Mouse (Mus musculus) stomach, embryonic 14.5 days (tissue): ENCODE measurements around the gene Gm12169. TPM values are rescaled to one million over a fixed set of nuclear protein-coding genes. Genes with fewer than 3 reads are reported as not detected.

Source experiments
- ATAC-seq: fragments of 200-750 bp; cut with Nextera tagmentation; 2 replicates; pipeline ENCODE4 v1.8.0; 2017; ENCODE audit warnings: low read depth, moderate TSS enrichment; ENCODE audit not compliant: insufficient number of reproducible peaks, insufficient read depth, low FRiP score
- H3K27ac ChIP-seq: fragments of 300-500 bp; sonication (generic); 2 replicates; pipeline ENCODE4 v1.5.1; 2014; ENCODE audit warnings: mild to moderate bottlenecking, low read length, moderate library complexity, mixed read lengths
- H3K27me3 ChIP-seq: fragments of 300-500 bp; sonication (generic); 2 replicates; pipeline ENCODE4 v1.6.1; 2014; ENCODE audit warnings: low read length, control low read depth, mixed read lengths; ENCODE audit not compliant: control insufficient read depth, insufficient read depth
- H3K36me3 ChIP-seq: fragments of 300-500 bp; sonication (generic); 2 replicates; pipeline ENCODE4 v1.6.1; 2014; ENCODE audit warnings: mild to moderate bottlenecking, control low read depth, low read length, moderate library complexity, mixed read lengths; ENCODE audit not compliant: control insufficient read depth, insufficient read depth
- H3K4me1 ChIP-seq: fragments of 300-500 bp; sonication (generic); 2 replicates; pipeline ENCODE4 v1.6.1; 2014; ENCODE audit warnings: low read length, control low read depth, mixed read lengths; ENCODE audit not compliant: control insufficient read depth, insufficient read depth
- H3K4me2 ChIP-seq: fragments of 300-500 bp; sonication (generic); replicated peaks from 2 replicates; pipeline ENCODE4 v1.6.1; 2014; ENCODE audit warnings: low read depth, low read length, control low read depth
- H3K4me3 ChIP-seq: fragments of 300-500 bp; sonication (generic); 2 replicates; pipeline ENCODE4 v1.5.1; 2014; ENCODE audit warnings: low read depth, low read length, control low read depth
- H3K9ac ChIP-seq: fragments of 300-500 bp; sonication (generic); replicated peaks from 2 replicates; pipeline ENCODE4 v1.6.1; 2014; ENCODE audit warnings: low read depth, mild to moderate bottlenecking, control low read depth, low read length, moderate library complexity, mixed read lengths
- H3K9me3 ChIP-seq: fragments of 300-500 bp; sonication (generic); 2 replicates; pipeline ENCODE4 v1.6.1; 2016; ENCODE audit warnings: low read depth, low read length, control low read depth; ENCODE audit not compliant: control insufficient read depth
- WGBS: fragments of 180-500 bp; shearing (Covaris S2); extraction: QIAGEN DNeasy Blood & Tissue Kit; methylation state at CpG from one replicate; pipeline ENCODE4 v1.1.7; 2014; 5-methylcytosine and 5-hydroxymethylcytosine counted together
- polyA plus RNA-seq: library from polyadenylated mRNA; unstranded; fragments of >200 nt; fragmentation: Nextera tagmentation; extraction: Ambion mirVana; gene quantifications from 2 replicates; pipeline ENCODE4 v1.2.1, GENCODE M21; 2014

Gm12169 gene
- polyA plus RNA-seq, 1 experiment from 2014 or later: not detected

GRCm38 (mm10) chr11:46522719-46523118, 1.3 kb upstream of the Gm12169 start:
- no peaks in the 10 kb centered on the region for H3K27me3 ChIP-seq
- no peak overlapping the region for H3K27ac ChIP-seq
- no peak for ATAC-seq
- H3K36me3 ChIP-seq: no peaks in the 10 kb centered on the region
- H3K4me3 ChIP-seq: no peak overlapping the region
- no peak overlapping the region for H3K4me2 ChIP-seq
- H3K9me3 ChIP-seq: no peaks in the 10 kb centered on the region
- no peak overlapping the region for H3K9ac ChIP-seq
- 82% methylated on average over 3 of the region's 3 CpGs for WGBS
- H3K4me1 ChIP-seq: no peaks in the 10 kb centered on the region

- ATAC-seq: no peak
- H3K27ac ChIP-seq: no peak overlapping the region
- no peaks in the 10 kb centered on the region for H3K4me1 ChIP-seq
- no peaks in the 10 kb centered on the region for H3K36me3 ChIP-seq
- H3K9ac ChIP-seq: no peak overlapping the region
- 67% methylated on average over 4 of the region's 4 CpGs for WGBS
- no peak overlapping the region for H3K4me3 ChIP-seq
- no peak overlapping the region for H3K4me2 ChIP-seq
- no peaks in the 10 kb centered on the region for H3K9me3 ChIP-seq
- no peaks in the 10 kb centered on the region for H3K27me3 ChIP-seq
These were observed 6.1 kb downstream of the Gm12169 start for GRCm38 (mm10) chr11:46530149-46530548.

- no peak overlapping the region for H3K9ac ChIP-seq
- no peak overlapping the region for H3K4me2 ChIP-seq
- no peaks in the 10 kb centered on the region for H3K9me3 ChIP-seq
- H3K4me1 ChIP-seq: no peaks in the 10 kb centered on the region
- no peaks in the 10 kb centered on the region for H3K27me3 ChIP-seq
- no peak for ATAC-seq
- no peak overlapping the region for H3K27ac ChIP-seq
- WGBS: 76% methylated on average over 4 of the region's 4 CpGs
- H3K4me3 ChIP-seq: no peak overlapping the region
- H3K36me3 ChIP-seq: no peaks in the 10 kb centered on the region
These were observed 13.0 kb downstream of the Gm12169 start for GRCm38 (mm10) chr11:46536978-46537377.

GRCm38 (mm10) chr11:46543530-46543929, 19.5 kb downstream of the Gm12169 start:
- ATAC-seq: no peak
- WGBS: 89% methylated on average over 2 of the region's 2 CpGs
- H3K9ac ChIP-seq: no peak overlapping the region

GRCm38 (mm10) chr11:46549721-46550120, 25.7 kb downstream of the Gm12169 start:
- no peaks in the 10 kb centered on the region for H3K4me1 ChIP-seq
- 77% methylated on average over 4 of the region's 4 CpGs for WGBS
- H3K27ac ChIP-seq: no peak overlapping the region
- H3K9me3 ChIP-seq: no peaks in the 10 kb centered on the region
- no peaks in the 10 kb centered on the region for H3K27me3 ChIP-seq
- no peak for ATAC-seq
- no peak overlapping the region for H3K4me3 ChIP-seq
- no peak overlapping the region for H3K4me2 ChIP-seq
- H3K9ac ChIP-seq: no peak overlapping the region
- no peaks in the 10 kb centered on the region for H3K36me3 ChIP-seq

More at GRCm38 (mm10) chr11:46543530-46543929, 19.5 kb downstream of the Gm12169 start:
- H3K4me1 ChIP-seq: no peaks in the 10 kb centered on the region
- no peaks in the 10 kb centered on the region for H3K27me3 ChIP-seq
- no peak overlapping the region for H3K4me3 ChIP-seq
- no peaks in the 10 kb centered on the region for H3K36me3 ChIP-seq
- H3K9me3 ChIP-seq: no peaks in the 10 kb centered on the region
- H3K27ac ChIP-seq: no peak overlapping the region
- no peak overlapping the region for H3K4me2 ChIP-seq

- H3K4me1 ChIP-seq: no peaks in the 10 kb centered on the region
- ATAC-seq: no peak
- H3K4me3 ChIP-seq: no peak overlapping the region
- 97% methylated on average over 3 of the region's 3 CpGs for WGBS
- no peak overlapping the region for H3K27ac ChIP-seq
- no peaks in the 10 kb centered on the region for H3K9me3 ChIP-seq
- H3K36me3 ChIP-seq: no peaks in the 10 kb centered on the region
- H3K4me2 ChIP-seq: no peak overlapping the region
- H3K9ac ChIP-seq: no peak overlapping the region
- H3K27me3 ChIP-seq: no peaks in the 10 kb centered on the region
These were observed 28.7 kb downstream of the Gm12169 start for GRCm38 (mm10) chr11:46552741-46553140.

GRCm38 (mm10) chr11:46561096-46561495, 37.1 kb downstream of the Gm12169 start:
- no peak overlapping the region for H3K27ac ChIP-seq
- H3K36me3 ChIP-seq: no peaks in the 10 kb centered on the region
- no peak overlapping the region for H3K9ac ChIP-seq
- 81% methylated on average over 4 of the region's 4 CpGs for WGBS
- no peaks in the 10 kb centered on the region for H3K9me3 ChIP-seq
- ATAC-seq: no peak
- H3K4me2 ChIP-seq: no peak overlapping the region
- H3K4me1 ChIP-seq: no peaks in the 10 kb centered on the region
- no peaks in the 10 kb centered on the region for H3K27me3 ChIP-seq
- H3K4me3 ChIP-seq: no peak overlapping the region

GRCm38 (mm10) chr11:46564671-46565070, 40.7 kb downstream of the Gm12169 start:
- Histone ChIP-seq H3K4me1 (no peaks in the 10 kb centered on the region), H3K4me2 (no peak overlapping the region), H3K27me3 (no peaks in the 10 kb centered on the region), H3K9me3 (no peaks in the 10 kb centered on the region), H3K27ac (no peak overlapping the region), H3K9ac (no peak overlapping the region), H3K4me3 (no peak overlapping the region), H3K36me3 (no peaks in the 10 kb centered on the region)
- ATAC-seq: no peak
- WGBS: 67% methylated on average over 1 of the region's 1 CpGs

GRCm38 (mm10) chr11:46565967-46566366, 42.0 kb downstream of the Gm12169 start:
- Histone ChIP-seq H3K4me1 (no peaks in the 10 kb centered on the region), H3K9me3 (no peaks in the 10 kb centered on the region), H3K9ac (no peak overlapping the region), H3K4me3 (no peak overlapping the region), H3K36me3 (no peaks in the 10 kb centered on the region), H3K27ac (no peak overlapping the region), H3K27me3 (no peaks in the 10 kb centered on the region), H3K4me2 (no peak overlapping the region)
- WGBS: 97% methylated on average over 2 of the region's 2 CpGs
- no peak for ATAC-seq
